Mouse (Mus musculus) CH12.LX (cell line): ENCODE measurements at regions not wholly inside any gene's neighbourhood (a gene's known extent, or its start where the extent isn't known, plus 50 kb on each side); places are given as distances from the start of the nearest gene placed in this dataset.

Experiments
- DNase-seq: peaks from one replicate; pipeline ENCODE4 v3.0.0-alpha.2; 2013; ENCODE audit errors: extremely low read depth
- H3K27ac ChIP-seq: 2 replicates; pipeline ENCODE4 v1.5.1; 2012; ENCODE audit warnings: low read depth, mild to moderate bottlenecking, control low read depth, moderate library complexity; ENCODE audit not compliant: insufficient read depth
- H3K27me3 ChIP-seq: replicated peaks from 2 replicates; pipeline ENCODE3; 2012; ENCODE audit warnings: inconsistent platforms
- H3K36me3 ChIP-seq, 2 experiments: replicated peaks in 1 of 2; 2 replicates each; pipeline versions ENCODE3 to v1.6.1; 2012; ENCODE audit warnings: inconsistent platforms in 1 of 2, low read length in 1 of 2, mild to moderate bottlenecking in 1 of 2, mixed read lengths in 1 of 2, moderate library complexity in 1 of 2; ENCODE audit not compliant: control insufficient read depth in 1 of 2, insufficient read depth in 1 of 2
- H3K4me1 ChIP-seq, 2 experiments: 2 replicates each; pipeline ENCODE4 v1.6.1; 2012; ENCODE audit warnings: inconsistent platforms in 1 of 2, moderate library complexity in 1 of 2; ENCODE audit not compliant: insufficient read depth in 2 of 2, control insufficient read depth in 1 of 2
- H3K4me2 ChIP-seq: 2 replicates; pipeline ENCODE4 v1.6.1; 2012; ENCODE audit warnings: low read depth, mild to moderate bottlenecking, control low read depth; ENCODE audit not compliant: poor library complexity, insufficient read depth, severe bottlenecking
- H3K4me3 ChIP-seq, 3 experiments: fragments of 150-350 bp in 1 of 3; sonication (generic) in 1 of 3; replicated peaks in 1 of 3; 2 replicates each; pipeline versions ENCODE3 to v1.5.1; 2011 to 2012; ENCODE audit warnings: low read depth in 2 of 3, low read length in 2 of 3, mild to moderate bottlenecking in 2 of 3, moderate library complexity in 2 of 3, control low read depth in 1 of 3, improper control_type of control experiment in 1 of 3, inconsistent platforms in 1 of 3, mixed read lengths in 1 of 3; ENCODE audit not compliant: poor library complexity in 1 of 3
- H3K79me2 ChIP-seq: replicated peaks from 2 replicates; pipeline ENCODE4 v1.6.1; 2012; ENCODE audit warnings: mild to moderate bottlenecking, moderate library complexity; ENCODE audit not compliant: control insufficient read depth, poor library complexity, insufficient read depth, severe bottlenecking; ENCODE audit errors: extremely low read depth
- H3K9ac ChIP-seq: 2 replicates; pipeline ENCODE4 v1.6.1; 2012; ENCODE audit warnings: low read depth, mild to moderate bottlenecking, control low read depth, moderate library complexity; ENCODE audit not compliant: insufficient read depth
- H3K9me3 ChIP-seq: replicated peaks from 2 replicates; pipeline ENCODE3; 2012; ENCODE audit warnings: low read length, inconsistent platforms, mixed read lengths
- CHD2 ChIP-seq: IDR thresholded peaks from 2 replicates; pipeline ENCODE4 v1.6.1; 2011; ENCODE audit warnings: low read length, improper control_type of control experiment
- E2F4 ChIP-seq: IDR thresholded peaks from 2 replicates; pipeline ENCODE4 v1.6.1; 2011; ENCODE audit warnings: low read depth, low read length, improper control_type of control experiment; ENCODE audit not compliant: insufficient replicate concordance
- ETS1 ChIP-seq: conservative IDR thresholded peaks from 2 replicates; pipeline ENCODE4 v1.6.1; 2012; ENCODE audit warnings: low read depth, mild to moderate bottlenecking, inconsistent platforms, low read length, improper control_type of control experiment, moderate library complexity
- HCFC1 ChIP-seq: IDR thresholded peaks from 2 replicates; pipeline ENCODE4 v1.6.1; 2012; ENCODE audit warnings: low read depth, mild to moderate bottlenecking, inconsistent platforms, low read length, improper control_type of control experiment
- JUND ChIP-seq: conservative IDR thresholded peaks from 2 replicates; pipeline ENCODE4 v1.6.1; 2011; ENCODE audit warnings: low read depth, low read length, improper control_type of control experiment
- KAT2A ChIP-seq: IDR thresholded peaks from 2 replicates; pipeline ENCODE4 v1.6.1; 2012; ENCODE audit warnings: low read length, improper control_type of control experiment, inconsistent platforms; ENCODE audit not compliant: insufficient replicate concordance
- MAFK ChIP-seq: IDR thresholded peaks from 2 replicates; pipeline ENCODE4 v1.6.1; 2011; ENCODE audit warnings: low read length, improper control_type of control experiment; ENCODE audit not compliant: insufficient replicate concordance
- MAZ ChIP-seq: IDR thresholded peaks from 2 replicates; pipeline ENCODE4 v1.6.1; 2012; ENCODE audit warnings: low read depth, mild to moderate bottlenecking, inconsistent platforms, low read length, improper control_type of control experiment, moderate library complexity
- MXI1 ChIP-seq: IDR thresholded peaks from 2 replicates; pipeline ENCODE4 v1.6.1; 2011; ENCODE audit warnings: mild to moderate bottlenecking, low read depth, low read length, improper control_type of control experiment
- NELFE ChIP-seq: IDR thresholded peaks from 2 replicates; pipeline ENCODE4 v1.6.1; 2011; ENCODE audit warnings: low read depth, low read length, improper control_type of control experiment
- POLR2A ChIP-seq: IDR thresholded peaks from 2 replicates; pipeline ENCODE4 v1.6.1; 2011; ENCODE audit warnings: low read depth, mild to moderate bottlenecking, improper control_type of control experiment, low read length
- POLR2AphosphoS2 ChIP-seq: IDR thresholded peaks from 2 replicates; pipeline ENCODE4 v1.6.1; 2011; ENCODE audit warnings: low read depth, low read length, improper control_type of control experiment
- RAD21 ChIP-seq: IDR thresholded peaks from 2 replicates; pipeline ENCODE4 v1.6.1; 2011; ENCODE audit warnings: low read depth, mild to moderate bottlenecking, low read length, improper control_type of control experiment, moderate library complexity
- RCOR1 ChIP-seq: conservative IDR thresholded peaks from 2 replicates; pipeline ENCODE4 v1.6.1; 2012; ENCODE audit warnings: low read depth, mild to moderate bottlenecking, inconsistent platforms, low read length, improper control_type of control experiment
- SMC3 ChIP-seq: IDR thresholded peaks from 2 replicates; pipeline ENCODE4 v1.6.1; 2011; ENCODE audit warnings: low read depth, low read length, improper control_type of control experiment
- TBP ChIP-seq: conservative IDR thresholded peaks from 2 replicates; pipeline ENCODE4 v1.6.1; 2011; ENCODE audit warnings: low read depth, low read length, improper control_type of control experiment
- TCF12 ChIP-seq: IDR thresholded peaks from 2 replicates; pipeline ENCODE4 v1.6.1; 2014; ENCODE audit warnings: low read depth, mild to moderate bottlenecking, inconsistent platforms, low read length, improper control_type of control experiment
- USF1 ChIP-seq: IDR thresholded peaks from 2 replicates; pipeline ENCODE4 v1.6.1; 2014; ENCODE audit warnings: low read depth, mild to moderate bottlenecking, inconsistent platforms, low read length, improper control_type of control experiment
- USF2 ChIP-seq: conservative IDR thresholded peaks from 2 replicates; pipeline ENCODE4 v1.6.1; 2011; ENCODE audit warnings: low read depth, low read length, improper control_type of control experiment
- ZC3H11A ChIP-seq: IDR thresholded peaks from 2 replicates; pipeline ENCODE4 v1.6.1; 2012; ENCODE audit warnings: low read depth, mild to moderate bottlenecking, inconsistent platforms, low read length, improper control_type of control experiment
- ZKSCAN1 ChIP-seq: IDR thresholded peaks from 2 replicates; pipeline ENCODE4 v1.6.1; 2012; ENCODE audit warnings: low read depth, inconsistent platforms, low read length, improper control_type of control experiment, borderline replicate concordance
- ZNF384 ChIP-seq: IDR thresholded peaks from 2 replicates; pipeline ENCODE4 v1.6.1; 2012; ENCODE audit warnings: low read depth, low read length, improper control_type of control experiment, inconsistent platforms
- dilution Hi-C: fragments of 300-500 bp; cut with MboI; formaldehyde crosslinking; loops from 2 replicates; pipeline ENCODE4 v1.14.3; 2020; ENCODE audit warnings: low sequenced_read_pairs; ENCODE audit not compliant: extremely low pct_unique_long_range_greater_than_20kb, extremely low pct_ligation_motif_present
- in situ Hi-C: fragments of 300-500 bp; cut with MboI; formaldehyde crosslinking; loops from 3 replicates; pipeline ENCODE4 v1.14.3; 2019; ENCODE audit warnings: low sequenced_read_pairs, low pct_ligation_motif_present, low pct_unique_long_range_greater_than_20kb, mixed read lengths

DNA sequence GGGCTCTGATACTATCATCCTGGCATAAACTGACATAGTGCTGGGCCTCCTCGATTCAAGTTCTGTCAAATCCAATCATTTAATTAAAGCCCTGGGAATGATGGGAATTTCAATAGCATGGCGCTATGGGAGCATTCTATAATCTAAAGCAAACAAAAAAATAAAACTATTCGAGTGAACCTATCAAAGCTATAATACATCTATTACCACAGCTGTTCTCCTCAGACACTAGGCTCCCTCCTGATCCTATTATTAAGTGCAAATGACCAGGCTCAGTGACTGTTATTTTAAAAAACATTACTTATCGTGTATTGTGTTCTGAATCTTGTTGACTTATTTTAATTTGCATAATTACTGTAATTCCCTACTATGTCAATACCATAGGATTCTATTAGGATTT, 563.7 kb upstream of the Acvr2a start:
- DNase-seq: no peak
- no peak overlapping the region for H3K4me2 ChIP-seq
- H3K27me3 ChIP-seq: no peaks in the 10 kb centered on the region
- H3K79me2 ChIP-seq: no peaks in the 10 kb centered on the region
- TF ChIP-seq USF1 (no peak), ZC3H11A (no peak), RCOR1 (no peak), JUND (no peak)
- peaks cover 2% of the 10 kb centered on the region for H3K9me3 ChIP-seq
- H3K9ac ChIP-seq: no peak overlapping the region
- H3K4me3 ChIP-seq: no peak overlapping the region
- no peaks in the 10 kb centered on the region for H3K4me1 ChIP-seq
- dilution Hi-C loops: no loop called here
- no peak overlapping the region for H3K27ac ChIP-seq
- in situ Hi-C loops: no loop called here
- no peaks in the 10 kb centered on the region for H3K36me3 ChIP-seq

DNA sequence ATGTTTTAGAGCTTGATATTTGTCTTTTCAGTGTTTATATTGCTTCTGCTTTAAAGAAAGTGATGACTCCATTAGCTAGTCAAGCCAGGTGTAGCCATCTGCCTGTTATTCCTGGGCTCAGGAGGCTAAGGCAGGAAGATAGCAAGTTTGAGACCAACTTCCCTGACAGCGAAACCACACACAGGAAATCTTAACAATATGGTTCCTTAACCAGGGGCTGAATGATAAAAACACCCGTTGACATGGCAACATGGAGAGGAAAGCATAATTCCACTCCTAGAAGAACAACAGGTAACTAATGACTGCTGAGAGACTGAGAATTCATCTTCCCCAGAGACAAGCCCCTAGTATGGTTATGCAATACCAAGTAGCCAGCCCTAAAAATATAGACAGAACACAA, 553.6 kb upstream of the Acvr2a start:
- Histone ChIP-seq H3K4me1 (no peaks in the 10 kb centered on the region), H3K27me3 (no peaks in the 10 kb centered on the region), H3K4me2 (no peak overlapping the region), H3K9ac (no peak overlapping the region), H3K36me3 (no peaks in the 10 kb centered on the region), H3K4me3 (no peak overlapping the region), H3K9me3 (peaks cover 2% of the 10 kb centered on the region), H3K79me2 (no peaks in the 10 kb centered on the region), H3K27ac (no peak overlapping the region)
- DNase-seq: no peak
- dilution Hi-C loops (no loop called here), in situ Hi-C loops (no loop called here)
- TF ChIP-seq TBP (no peak), HCFC1 (no peak), KAT2A (no peak), NELFE (no peak), ETS1 (no peak), JUND (no peak), SMC3 (no peak), USF2 (no peak), CHD2 (no peak), ZNF384 (no peak), RAD21 (no peak), MXI1 (no peak), ZKSCAN1 (no peak), POLR2AphosphoS2 (no peak), E2F4 (no peak), MAZ (no peak), POLR2A (no peak), TCF12 (no peak), MAFK (no peak)
